Mouse (Mus musculus) hindlimb bud, embryonic 11.5 days (tissue): ENCODE data around the gene Kif2c.

Experiments
- DNase-seq: peaks from one replicate; pipeline ENCODE4 v3.0.0-alpha.2; 2012; ENCODE audit warnings: low read depth, low spot score; ENCODE audit errors: extremely low spot score

The Kif2c gene

GRCm38 (mm10) chr4:117138295-117139216 lies 43.9 kb downstream of the Kif2c start:
- DNase-seq: no peak

DNA sequence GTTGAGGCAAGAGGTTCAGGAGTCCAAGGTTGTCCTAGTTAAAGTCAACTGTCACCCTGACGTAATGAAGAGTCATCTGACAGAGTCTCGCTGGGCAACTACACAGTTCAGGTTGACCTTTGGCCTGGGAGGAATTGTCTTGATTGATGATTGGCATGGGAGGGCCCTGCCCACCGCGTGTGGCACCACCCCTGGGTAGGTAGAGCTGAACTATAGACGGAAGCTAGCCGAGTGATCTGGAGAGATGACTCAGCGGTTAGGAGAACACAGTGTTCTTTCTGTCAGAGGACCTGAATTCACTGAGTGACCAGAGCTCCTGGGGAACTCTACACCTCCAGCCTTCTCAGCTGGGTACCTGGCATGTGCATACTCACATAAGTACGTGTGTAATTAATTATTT lies 46.4 kb downstream of the Kif2c start:
- DNase-seq: no peak

- no peak for DNase-seq
Observed at GRCm38 (mm10) chr4:117134601-117134995, 47.8 kb downstream of the Kif2c start.

DNA sequence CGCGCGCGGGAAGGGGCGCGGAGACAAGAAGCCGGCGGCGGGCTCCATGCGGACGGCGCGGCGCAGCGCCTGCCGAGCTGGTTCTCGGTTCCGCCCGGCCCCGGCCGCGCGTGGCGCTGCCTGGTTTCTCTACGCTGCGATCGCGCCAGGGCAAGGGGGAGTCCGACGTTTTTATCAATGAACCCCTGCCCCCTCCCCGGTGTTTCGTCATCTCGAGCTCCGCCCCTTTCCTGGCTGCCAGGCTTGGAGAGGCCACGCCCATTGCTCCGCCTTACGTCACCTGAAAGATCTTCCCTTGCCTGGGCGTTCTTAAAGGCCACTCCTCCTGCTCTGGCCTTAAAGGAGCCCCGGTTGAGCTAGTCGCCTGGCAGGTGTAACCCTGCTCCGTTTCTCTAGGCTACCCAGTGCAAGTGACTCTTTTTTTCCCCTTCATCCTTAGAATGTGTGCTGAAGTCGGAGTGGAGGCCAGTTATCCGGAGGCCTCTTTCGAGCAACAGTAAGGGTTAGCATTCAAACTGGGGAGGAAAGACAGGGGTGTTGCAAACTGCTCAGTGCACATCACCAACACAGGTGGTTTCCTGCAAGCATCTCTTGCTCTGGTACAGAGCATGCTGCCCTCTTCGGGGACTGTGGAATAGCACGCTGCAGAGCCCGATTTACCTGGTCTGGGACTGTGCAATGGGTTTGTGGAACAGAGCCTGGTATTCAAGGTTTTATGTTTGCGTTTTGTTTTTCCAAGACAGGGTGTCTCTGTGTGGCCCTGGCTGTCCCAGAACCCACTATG lies 48.4 kb downstream of the Kif2c start, which contains the start of gene Plk3:
Plk3 (minus strand) TSS at position 147 of the 784 bp plus-strand sequence.
- peak; percentile 94 for DNase-seq

DNA sequence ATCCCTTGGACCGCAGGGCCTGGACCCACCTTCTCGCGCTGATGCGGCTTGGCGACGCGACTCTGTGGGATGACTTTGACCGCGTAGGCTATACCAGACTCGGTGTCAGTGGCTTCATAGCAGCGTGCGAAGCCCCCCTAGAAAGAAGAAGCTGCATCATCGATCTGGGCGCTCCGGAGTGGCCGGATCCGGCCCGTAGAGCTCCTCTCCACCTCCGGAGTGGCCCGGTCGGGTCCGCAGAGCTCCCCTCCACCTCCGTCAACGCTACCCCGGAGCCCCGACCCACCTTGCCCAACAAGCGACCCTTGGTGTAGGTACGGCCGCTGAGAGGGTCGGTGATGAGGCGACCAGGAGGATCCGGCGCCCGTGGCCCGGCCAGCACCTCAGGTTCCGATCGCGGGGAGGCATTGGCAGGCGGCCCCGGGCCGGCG lies 49.1 kb downstream of the Kif2c start:
- DNase-seq: no peak

DNA sequence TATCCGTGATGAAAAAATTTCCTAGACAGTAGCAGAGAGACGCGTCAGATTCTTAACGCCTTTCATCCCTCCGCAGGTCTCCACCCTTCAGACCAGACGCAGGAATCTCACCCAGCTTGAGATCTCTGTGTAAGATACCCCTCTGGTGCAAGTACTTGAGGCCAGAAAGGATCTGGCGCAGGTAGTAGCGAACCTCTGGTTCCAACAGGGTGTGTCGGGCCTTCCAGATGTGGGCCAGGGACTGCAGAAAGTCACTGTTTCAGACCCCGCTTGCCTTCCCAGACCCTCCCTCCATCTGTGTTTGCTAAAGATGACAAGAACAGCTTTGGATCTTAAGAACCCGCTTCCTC lies 49.7 kb downstream of the Kif2c start:
- DNase-seq: no peak

GRCm38 (mm10) chr4:117131890-117132793 lies 50.3 kb downstream of the Kif2c start:
- no peak for DNase-seq

DNA sequence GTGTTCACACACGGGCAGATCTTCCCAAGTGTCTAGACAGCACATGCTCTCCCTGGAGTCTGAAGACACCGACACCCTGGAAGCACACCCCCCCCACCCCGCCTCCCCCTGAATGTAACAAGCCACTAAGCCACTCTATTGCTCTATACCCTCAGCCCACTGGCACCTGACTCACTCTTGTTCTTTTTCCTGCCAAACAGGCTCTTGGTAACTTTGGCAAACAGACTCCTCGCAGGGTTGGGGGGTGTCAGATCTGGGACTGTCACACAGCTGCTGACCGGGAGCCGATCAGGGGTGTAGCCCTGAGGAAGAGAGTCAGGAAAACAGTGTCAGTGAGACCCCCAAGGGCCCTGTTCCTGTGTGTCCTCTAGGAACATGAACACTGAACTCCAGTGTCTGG lies 51.2 kb downstream of the Kif2c start:
- DNase-seq: no peak

DNA sequence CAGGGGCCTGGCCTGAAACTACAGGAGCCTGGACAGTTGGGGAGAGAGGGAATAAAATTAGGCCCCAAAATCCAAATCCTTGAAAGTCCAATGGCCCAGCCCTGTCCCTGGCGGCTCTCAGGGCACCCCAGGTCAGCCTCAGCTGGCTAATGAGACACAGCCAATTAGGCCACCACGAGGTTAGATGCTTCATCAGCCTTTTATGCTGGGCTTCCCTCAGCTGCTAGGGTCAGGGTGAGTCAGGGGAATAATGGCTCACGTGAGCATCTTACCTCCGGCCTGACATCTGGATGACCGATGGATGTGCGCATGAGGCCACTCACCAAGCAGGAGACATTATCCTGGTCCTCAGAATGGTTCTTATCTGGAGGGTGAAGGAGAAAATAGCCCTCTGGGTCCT lies 51.6 kb downstream of the Kif2c start:
- DNase-seq: no peak

- DNase-seq: no peak
Observed at GRCm38 (mm10) chr4:117127991-117128686, 54.3 kb downstream of the Kif2c start.

GRCm38 (mm10) chr4:117126675-117127290 lies 55.7 kb downstream of the Kif2c start, which contains the start of gene Tctex1d4:
TSS of gene Tctex1d4 (plus strand) at chr4:117126794.
- no peak for DNase-seq

DNA sequence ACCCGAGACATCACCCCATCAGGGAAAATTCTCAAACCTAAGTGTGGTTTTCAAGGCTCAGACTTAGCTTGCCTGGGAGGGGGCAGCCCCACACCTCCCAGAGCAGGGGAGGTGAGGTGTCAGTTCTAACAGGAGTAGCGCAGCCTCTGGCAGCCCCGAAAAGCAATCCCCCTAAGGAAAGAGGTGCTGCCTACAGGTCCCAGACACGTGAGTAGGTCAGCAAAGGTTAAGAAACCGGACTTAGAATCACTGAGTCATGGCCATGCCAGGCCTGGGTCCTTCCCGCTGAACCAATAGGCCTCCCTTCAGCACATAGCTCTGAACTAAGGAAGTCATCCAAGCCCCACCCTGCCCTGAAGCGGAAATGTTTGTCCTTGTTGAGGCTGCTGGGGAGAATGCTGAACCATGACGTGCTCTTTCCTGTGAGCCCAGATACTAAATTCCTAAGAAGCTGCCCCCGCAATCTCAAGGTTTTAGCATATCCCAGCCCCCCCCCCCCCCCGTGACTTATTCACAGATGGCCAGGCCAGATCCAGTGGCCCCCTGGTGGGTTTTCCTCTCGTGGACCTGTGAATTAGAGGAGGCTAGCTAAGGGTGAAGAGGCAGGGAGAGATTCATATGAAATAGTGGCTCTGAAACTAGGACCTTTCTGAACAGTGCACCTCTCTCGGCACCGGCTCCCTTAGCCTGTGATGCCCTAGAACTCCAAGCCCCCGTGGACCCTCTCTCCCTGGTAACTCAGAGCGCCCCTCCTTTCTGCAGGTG lies 56.3 kb downstream of the Kif2c start:
- no peak for DNase-seq

DNA sequence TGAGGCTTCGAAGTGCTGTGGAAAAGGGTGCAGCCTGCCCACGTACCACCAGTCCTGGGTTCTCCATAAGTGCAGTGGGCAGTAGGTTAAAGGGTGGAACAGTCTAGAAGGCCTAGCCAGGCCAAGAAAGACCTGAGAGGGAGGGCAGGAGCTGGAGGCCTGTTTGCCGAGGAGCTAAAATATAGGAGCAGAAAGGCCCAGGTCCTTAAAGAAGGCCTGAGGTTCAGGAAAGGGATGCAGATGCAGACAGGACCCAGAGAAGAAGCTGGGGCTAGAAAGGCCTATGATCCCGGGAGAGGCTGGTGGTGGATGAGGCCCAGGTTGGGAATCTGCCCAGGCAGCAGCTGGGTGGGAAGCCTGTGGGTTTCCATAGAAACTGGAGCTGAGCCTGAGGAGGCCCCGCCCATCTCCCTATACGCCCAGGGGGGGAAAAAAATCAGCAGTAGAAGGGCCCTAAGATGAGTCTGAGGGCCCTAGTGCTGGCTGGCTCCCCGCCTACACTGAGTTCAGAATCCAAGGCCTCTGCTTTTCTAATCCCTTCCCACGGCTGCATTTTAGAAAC lies 57.0 kb downstream of the Kif2c start, which contains the start of gene Btbd19:
Btbd19 (minus strand) TSS at position 378 of the 562 bp plus-strand sequence.
- no peak for DNase-seq

- no peak for DNase-seq
Observed at GRCm38 (mm10) chr4:117124518-117125347, 57.7 kb downstream of the Kif2c start.

GRCm38 (mm10) chr4:117124218-117124517 lies 58.3 kb downstream of the Kif2c start:
- no peak for DNase-seq

- DNase-seq: no peak
Observed at GRCm38 (mm10) chr4:117123546-117124217, 58.8 kb downstream of the Kif2c start.

- no peak for DNase-seq
Observed at GRCm38 (mm10) chr4:117122209-117122608, 60.2 kb downstream of the Kif2c start.
